Mouse (Mus musculus): ENCODE results near the gene Adm2. TPM values are rescaled to one million over a fixed set of nuclear protein-coding genes. Genes with fewer than 3 reads are reported as not detected.

The Adm2 gene
- total and polyA plus RNA-seq, 2 experiments from 2014 or later = not detected

- Histone ChIP-seq H3K4me1 (ENCODE audit: insufficient read depth, low read length) (no peaks in the 10 kb centered on the region), H3K9ac (replicated peaks; ENCODE audit: low read length, poor library complexity, severe bottlenecking) (no peak overlapping the region), H3K36me3 (ENCODE audit: insufficient read depth, low read length) (no peaks in the 10 kb centered on the region), H3K4me3 (ENCODE audit: low read depth, low read length) (no peak overlapping the region), H3K9me3 (ENCODE audit: low read length) (no peaks in the 10 kb centered on the region), H3K4me2 (ENCODE audit: low read depth, low read length, poor library complexity, severe bottlenecking) (no peak overlapping the region), H3K27ac (ENCODE audit: low read depth, low read length) (no peak overlapping the region), H3K27me3 (ENCODE audit: insufficient read depth, low read length) (no peaks in the 10 kb centered on the region)
- ATAC-seq (ENCODE audit: low FRiP score) (no peak), DNase-seq (ENCODE audit: low spot score) (no peak)
- no peak for TF ChIP-seq CTCF (IDR thresholded peaks at IDR 0.05)
- WGBS = 35% methylated on average over 1 of the region's 1 CpGs
Measured at GRCm38 (mm10) chr15:89341678-89342077, 19.2 kb downstream of the Adm2 start.

- H3K27me3 ChIP-seq (ENCODE audit: insufficient read depth, low read length) = no peaks in the 10 kb centered on the region
- no peaks in the 10 kb centered on the region for H3K9me3 ChIP-seq (ENCODE audit: low read length)
- H3K9ac ChIP-seq (replicated peaks; ENCODE audit: low read length, poor library complexity, severe bottlenecking) = no peak overlapping the region
- H3K27ac ChIP-seq (ENCODE audit: low read depth, low read length) = no peak overlapping the region
- H3K36me3 ChIP-seq (ENCODE audit: insufficient read depth, low read length) = no peaks in the 10 kb centered on the region
- TF ChIP-seq CTCF (IDR thresholded peaks at IDR 0.05) = peak; percentile 17; the same call in 1 of the 2 replicates
- WGBS = 91% methylated on average over 3 of the region's 3 CpGs
- H3K4me2 ChIP-seq (ENCODE audit: low read depth, low read length, poor library complexity, severe bottlenecking) = no peak overlapping the region
- DNase-seq (ENCODE audit: low spot score) = no peak
- no peak for ATAC-seq (ENCODE audit: low FRiP score)
- H3K4me3 ChIP-seq (ENCODE audit: low read depth, low read length) = no peak overlapping the region
- no peaks in the 10 kb centered on the region for H3K4me1 ChIP-seq (ENCODE audit: insufficient read depth, low read length)
Measured at GRCm38 (mm10) chr15:89343325-89343724, 20.8 kb downstream of the Adm2 start.

- WGBS = 85% methylated on average over 5 of the region's 5 CpGs
- no peak for TF ChIP-seq CTCF (IDR thresholded peaks at IDR 0.05)
- Histone ChIP-seq H3K27ac (ENCODE audit: low read depth, low read length) (no peak overlapping the region), H3K4me3 (ENCODE audit: low read depth, low read length) (no peak overlapping the region), H3K4me1 (ENCODE audit: insufficient read depth, low read length) (peaks cover 5% of the 10 kb centered on the region; the same call in 1 of the 2 replicates), H3K9me3 (ENCODE audit: low read length) (no peaks in the 10 kb centered on the region), H3K9ac (replicated peaks; ENCODE audit: low read length, poor library complexity, severe bottlenecking) (no peak overlapping the region), H3K36me3 (ENCODE audit: insufficient read depth, low read length) (peaks cover 27% of the 10 kb centered on the region), H3K4me2 (ENCODE audit: low read depth, low read length, poor library complexity, severe bottlenecking) (no peak overlapping the region), H3K27me3 (ENCODE audit: insufficient read depth, low read length) (no peaks in the 10 kb centered on the region)
- ATAC-seq (ENCODE audit: low FRiP score) (no peak), DNase-seq (ENCODE audit: low spot score) (no peak)
Measured at GRCm38 (mm10) chr15:89350447-89350846, 27.9 kb downstream of the Adm2 start.

- 90% methylated on average over 15 of the region's 15 CpGs for WGBS
- peaks cover 5% of the 10 kb centered on the region; the same call in 1 of the 2 replicates for H3K4me1 ChIP-seq (ENCODE audit: insufficient read depth, low read length)
- ATAC-seq (ENCODE audit: low FRiP score) (no peak), DNase-seq (ENCODE audit: low spot score) (no peak)
- no peaks in the 10 kb centered on the region for H3K27me3 ChIP-seq (ENCODE audit: insufficient read depth, low read length)
- H3K36me3 ChIP-seq (ENCODE audit: insufficient read depth, low read length) = peaks cover 27% of the 10 kb centered on the region
- H3K4me3 ChIP-seq (ENCODE audit: low read depth, low read length) = no peak overlapping the region
- H3K4me2 ChIP-seq (ENCODE audit: low read depth, low read length, poor library complexity, severe bottlenecking) = no peak overlapping the region
- H3K9ac ChIP-seq (replicated peaks; ENCODE audit: low read length, poor library complexity, severe bottlenecking) = no peak overlapping the region
- no peak overlapping the region for H3K27ac ChIP-seq (ENCODE audit: low read depth, low read length)
- no peaks in the 10 kb centered on the region for H3K9me3 ChIP-seq (ENCODE audit: low read length)
- no peak for TF ChIP-seq CTCF (IDR thresholded peaks at IDR 0.05)
Measured at GRCm38 (mm10) chr15:89351302-89351701, 28.8 kb downstream of the Adm2 start.

- Histone ChIP-seq H3K27me3 (ENCODE audit: insufficient read depth, low read length) (no peaks in the 10 kb centered on the region), H3K4me1 (ENCODE audit: insufficient read depth, low read length) (peaks cover 5% of the 10 kb centered on the region; the same call in 1 of the 2 replicates), H3K36me3 (ENCODE audit: insufficient read depth, low read length) (peaks cover 27% of the 10 kb centered on the region), H3K4me3 (ENCODE audit: low read depth, low read length) (no peak overlapping the region), H3K4me2 (ENCODE audit: low read depth, low read length, poor library complexity, severe bottlenecking) (no peak overlapping the region), H3K9ac (replicated peaks; ENCODE audit: low read length, poor library complexity, severe bottlenecking) (no peak overlapping the region), H3K27ac (ENCODE audit: low read depth, low read length) (no peak overlapping the region), H3K9me3 (ENCODE audit: low read length) (no peaks in the 10 kb centered on the region)
- ATAC-seq (ENCODE audit: low FRiP score) (no peak), DNase-seq (ENCODE audit: low spot score) (no peak)
- TF ChIP-seq CTCF (IDR thresholded peaks at IDR 0.05) = no peak
- WGBS = 96% methylated on average over 14 of the region's 14 CpGs
Measured at GRCm38 (mm10) chr15:89352054-89352453, 29.5 kb downstream of the Adm2 start.

- TF ChIP-seq CTCF (IDR thresholded peaks at IDR 0.05) = no peak
- no peak overlapping the region for H3K4me2 ChIP-seq (ENCODE audit: low read depth, low read length, poor library complexity, severe bottlenecking)
- 95% methylated on average over 12 of the region's 12 CpGs for WGBS
- H3K27ac ChIP-seq (ENCODE audit: low read depth, low read length) = no peak overlapping the region
- H3K4me3 ChIP-seq (ENCODE audit: low read depth, low read length) = no peak overlapping the region
- no peak overlapping the region for H3K9ac ChIP-seq (replicated peaks; ENCODE audit: low read length, poor library complexity, severe bottlenecking)
- peaks cover 5% of the 10 kb centered on the region; the same call in 1 of the 2 replicates for H3K4me1 ChIP-seq (ENCODE audit: insufficient read depth, low read length)
- DNase-seq (ENCODE audit: low spot score) = no peak
- no peak for ATAC-seq (ENCODE audit: low FRiP score)
- no peaks in the 10 kb centered on the region for H3K27me3 ChIP-seq (ENCODE audit: insufficient read depth, low read length)
- peaks cover 27% of the 10 kb centered on the region for H3K36me3 ChIP-seq (ENCODE audit: insufficient read depth, low read length)
- no peaks in the 10 kb centered on the region for H3K9me3 ChIP-seq (ENCODE audit: low read length)
Measured at GRCm38 (mm10) chr15:89352795-89353194, 30.3 kb downstream of the Adm2 start.

Measured in midbrain, postnatal 0 days (tissue).